Mouse (Mus musculus): ENCODE measurements around the gene Tmem202.

Tmem202 gene

DNA sequence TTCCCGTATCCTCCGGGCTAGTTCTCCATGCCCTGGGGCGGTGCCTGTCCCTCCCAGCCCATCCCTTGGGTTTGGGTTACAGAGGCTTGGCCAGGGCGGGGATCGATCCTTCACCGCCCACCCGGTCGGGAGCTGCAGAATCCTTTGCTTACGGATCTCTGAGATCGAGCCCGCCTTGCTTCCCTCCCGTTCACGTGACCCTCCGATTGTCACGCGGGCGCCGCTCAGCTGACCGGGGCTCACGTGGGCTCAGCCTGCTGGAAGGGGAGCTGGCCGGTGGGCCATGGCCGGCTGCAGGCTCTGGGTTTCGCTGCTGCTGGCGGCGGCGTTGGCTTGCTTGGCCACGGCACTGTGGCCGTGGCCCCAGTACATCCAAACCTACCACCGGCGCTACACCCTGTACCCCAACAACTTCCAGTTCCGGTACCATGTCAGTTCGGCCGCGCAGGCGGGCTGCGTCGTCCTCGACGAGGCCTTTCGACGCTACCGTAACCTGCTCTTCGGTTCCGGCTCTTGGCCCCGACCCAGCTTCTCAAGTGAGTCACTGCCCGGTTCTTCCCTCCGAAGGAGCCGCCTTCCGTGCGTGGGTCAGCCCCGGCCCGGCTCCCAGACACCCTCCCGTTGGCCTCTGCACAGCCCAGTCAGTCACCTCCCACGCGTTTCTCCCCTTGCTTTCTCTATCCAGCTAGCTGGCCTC lies at the start of gene Tmem202, which contains the start of gene Hexa:
Tmem202 (minus strand) TSS at position 407 of the 697 bp plus-strand sequence.
Hexa (plus strand) TSS at position 100 of the 697 bp plus-strand sequence.
- in situ Hi-C loops (cut with MseI, MboI) = no loop called here

DNA sequence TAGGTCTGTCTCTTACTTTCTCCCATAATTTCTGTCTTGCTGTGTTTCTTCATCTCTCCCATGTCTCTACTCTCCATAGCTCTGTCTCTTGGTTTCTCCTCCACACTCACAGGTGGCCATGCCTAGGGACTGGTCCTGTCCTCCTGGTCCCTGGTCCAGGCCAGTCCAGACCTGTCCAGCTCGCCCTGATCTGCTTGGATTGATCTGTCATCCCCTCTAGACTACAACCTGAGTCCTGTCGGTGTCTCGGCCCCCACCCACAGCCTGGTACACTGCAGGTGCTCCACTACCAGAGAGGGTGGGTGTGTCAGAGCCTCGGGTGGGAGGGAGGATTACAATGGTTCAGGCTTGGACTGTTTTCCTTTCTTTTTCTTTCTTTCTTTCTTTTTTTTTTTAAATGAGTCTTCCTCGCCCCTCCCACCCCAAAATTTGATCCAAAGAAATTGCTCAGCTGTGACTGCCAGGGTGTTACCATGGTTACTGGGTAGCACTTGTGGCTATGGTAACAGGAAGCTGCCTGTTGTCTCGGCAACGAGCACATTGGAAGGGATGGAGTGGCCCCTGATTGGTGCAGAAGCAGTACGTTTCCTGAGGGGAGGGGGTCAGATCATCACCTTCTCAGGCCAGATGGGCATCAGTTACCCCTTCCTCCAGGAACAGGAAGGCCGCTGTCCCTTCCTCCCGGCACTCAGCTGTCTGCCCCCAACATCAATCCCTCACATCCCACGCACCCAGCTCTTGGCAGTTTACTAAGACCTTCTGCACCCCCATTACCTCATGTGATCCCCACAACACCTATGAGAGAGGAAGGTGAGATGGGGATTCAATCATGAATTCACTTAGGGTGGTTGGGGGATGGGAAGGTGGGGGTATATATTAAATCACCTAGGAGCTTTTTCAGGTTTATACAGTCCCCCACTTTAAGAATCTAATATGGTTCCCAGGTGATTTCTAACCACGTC lies 49.3 kb upstream of the Tmem202 start:
- in situ Hi-C loops (cut with MseI, MboI) = no loop called here

GRCm38 (mm10) chr9:59588252-59588651 lies 48.6 kb upstream of the Tmem202 start:
- in situ Hi-C loops (cut with MseI, MboI) = no loop called here

DNA sequence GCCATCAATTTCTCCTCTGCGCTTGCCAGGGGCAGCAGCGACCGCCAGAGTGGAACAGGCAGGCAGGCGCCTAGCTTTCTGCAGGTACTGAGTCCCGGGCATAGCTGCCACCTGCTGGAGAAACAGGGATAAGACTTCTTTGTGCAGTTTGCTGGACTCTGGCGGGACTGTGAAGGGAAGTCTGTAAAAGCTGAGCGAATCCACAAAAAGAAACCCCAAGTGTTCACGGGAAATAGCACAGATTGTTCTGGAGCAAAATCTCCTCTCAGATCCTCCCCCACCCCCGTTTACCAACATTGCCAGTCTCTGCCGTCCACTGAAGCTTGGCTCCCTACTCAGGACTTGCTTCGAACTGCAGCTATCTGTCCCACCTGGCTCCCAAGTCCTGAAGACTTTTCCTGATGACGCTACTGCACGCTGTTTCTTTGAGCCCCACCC lies 45.2 kb upstream of the Tmem202 start:
- in situ Hi-C loops (cut with MseI, MboI) = no loop called here

DNA sequence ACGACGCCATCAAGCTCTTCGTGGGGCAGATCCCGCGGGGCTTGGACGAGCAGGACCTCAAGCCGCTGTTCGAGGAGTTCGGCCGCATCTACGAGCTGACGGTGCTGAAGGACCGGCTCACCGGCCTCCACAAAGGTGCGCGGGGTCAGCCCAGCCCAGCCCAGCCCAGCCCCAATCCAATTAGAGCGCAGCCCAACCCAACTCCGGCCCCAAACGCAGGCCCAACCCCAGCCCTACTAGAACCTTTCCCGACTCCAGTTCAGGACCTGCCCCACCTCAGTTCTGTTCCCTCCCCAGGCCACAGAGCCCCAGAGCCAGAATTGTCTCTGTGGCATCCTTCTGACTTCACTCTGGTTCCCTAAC lies 38.8 kb upstream of the Tmem202 start:
- in situ Hi-C loops (cut with MseI, MboI) = no loop called here

- in situ Hi-C loops (cut with MseI, MboI) = no loop called here
Measured at GRCm38 (mm10) chr9:59577844-59578504, 38.3 kb upstream of the Tmem202 start, which contains the start of gene Celf6. Gene Celf6 (plus strand): TSS chr9:59577917.

- in situ Hi-C loops (cut with MseI, MboI) = no loop called here
Measured at GRCm38 (mm10) chr9:59577401-59577800, 37.8 kb upstream of the Tmem202 start.

- in situ Hi-C loops (cut with MseI, MboI) = no loop called here
Measured at GRCm38 (mm10) chr9:59571852-59572251, 32.2 kb upstream of the Tmem202 start.

DNA sequence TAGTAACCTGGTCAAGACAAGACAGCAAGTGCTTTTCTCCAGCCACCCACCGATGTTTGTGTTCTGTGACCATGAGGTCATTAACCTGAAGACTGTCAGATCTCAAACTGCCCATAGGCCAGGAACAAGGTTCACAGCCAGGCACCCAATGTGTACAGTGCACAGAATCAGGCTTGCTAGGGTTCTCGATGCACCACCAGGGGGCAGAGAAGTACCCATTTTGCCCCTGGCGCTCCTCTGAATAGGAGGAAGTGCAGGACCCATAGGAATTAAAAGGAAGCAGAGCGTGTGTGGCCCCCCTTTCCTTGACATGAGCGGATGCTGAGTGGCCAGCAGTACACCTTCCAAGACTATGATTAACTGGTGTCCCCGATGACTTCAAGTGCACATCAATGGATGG lies 27.5 kb upstream of the Tmem202 start:
- in situ Hi-C loops (cut with MseI, MboI) = no loop called here

- in situ Hi-C loops (cut with MseI, MboI) = no loop called here
Measured at GRCm38 (mm10) chr9:59565600-59565999, 26.0 kb upstream of the Tmem202 start.

DNA sequence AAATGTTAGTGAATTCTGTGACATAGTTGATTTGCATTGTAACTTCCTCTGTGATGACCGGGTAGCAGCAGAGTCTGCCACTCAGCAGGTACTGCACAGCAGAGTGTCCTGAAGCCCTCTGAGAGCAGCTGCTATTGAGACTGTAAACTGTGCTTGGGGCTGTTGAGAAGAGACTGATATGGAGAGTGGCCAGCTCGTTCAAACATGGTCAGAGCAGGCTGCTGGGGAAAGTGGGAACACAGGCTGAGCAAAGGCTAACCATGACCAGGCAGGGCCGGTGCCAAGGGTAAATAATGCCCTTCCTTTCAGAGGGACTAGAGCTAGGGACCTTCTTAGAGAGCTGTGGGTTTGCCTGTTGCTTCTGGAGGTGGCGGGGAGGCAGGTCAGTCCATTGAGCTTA lies 14.1 kb upstream of the Tmem202 start:
- in situ Hi-C loops (cut with MseI, MboI) = no loop called here

DNA sequence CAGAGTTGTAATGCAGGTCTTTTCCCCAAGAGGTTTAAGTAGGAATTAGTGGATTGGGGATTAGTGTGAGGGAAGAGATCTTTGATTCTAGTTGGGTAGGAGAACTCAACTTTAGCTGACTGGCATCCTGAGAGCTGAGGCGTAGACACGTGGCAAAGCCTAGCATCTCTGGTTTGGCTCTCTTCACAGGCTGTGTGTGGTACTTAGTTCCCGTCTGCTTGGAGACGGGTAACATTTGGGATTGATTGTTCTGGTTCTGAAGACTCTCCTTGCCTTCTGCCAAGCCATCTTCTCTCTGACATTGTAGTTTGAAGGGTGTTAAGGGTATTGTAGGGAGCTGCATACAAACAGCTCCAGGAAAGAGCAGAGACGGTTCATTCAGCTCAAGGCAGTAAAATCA lies 13.0 kb upstream of the Tmem202 start:
- in situ Hi-C loops (cut with MseI, MboI) = no loop called here

DNA sequence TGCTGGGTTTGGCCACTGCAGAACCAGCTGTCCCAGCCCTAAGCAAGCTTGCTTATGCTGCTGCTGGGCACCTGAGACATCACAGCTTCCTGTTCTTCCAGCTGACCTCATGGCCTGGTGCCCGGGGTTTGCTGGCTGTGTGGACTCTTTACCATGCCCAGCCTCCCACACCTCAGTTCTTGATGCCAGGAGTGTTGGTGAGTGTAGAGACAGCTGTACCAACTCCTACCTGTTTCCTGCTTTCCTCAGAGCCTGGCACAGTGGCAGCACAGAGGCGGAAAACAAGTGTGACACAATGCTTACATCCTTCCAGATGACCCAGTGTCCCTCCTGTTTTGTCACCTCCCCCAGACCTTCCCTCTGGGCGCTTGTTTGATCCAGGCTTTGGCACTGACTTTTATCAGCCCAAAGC lies 12.0 kb upstream of the Tmem202 start:
- in situ Hi-C loops (cut with MseI, MboI) = no loop called here

DNA sequence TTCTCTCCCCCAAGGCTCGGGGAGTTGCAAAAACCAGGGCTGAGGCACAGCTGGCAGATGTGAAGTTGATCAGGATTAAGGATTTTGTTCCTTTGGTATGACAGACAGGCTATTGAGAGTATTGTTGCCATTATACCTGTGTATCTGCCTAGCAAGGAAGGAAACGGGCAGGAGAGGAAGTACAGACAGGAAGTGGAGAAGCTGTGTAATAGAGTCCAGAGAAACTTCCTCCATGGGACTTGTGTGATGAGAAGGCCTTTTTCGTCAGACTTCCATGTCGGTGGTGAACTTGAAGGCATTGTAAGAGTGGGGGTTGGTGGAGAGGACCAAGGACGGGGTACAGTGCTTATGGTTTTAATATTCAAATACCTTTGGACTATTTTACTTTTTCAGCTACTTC lies 11.4 kb upstream of the Tmem202 start:
- in situ Hi-C loops (cut with MseI, MboI) = no loop called here

GRCm38 (mm10) chr9:59550077-59550476 lies 10.4 kb upstream of the Tmem202 start:
- in situ Hi-C loops (cut with MseI, MboI) = no loop called here

DNA sequence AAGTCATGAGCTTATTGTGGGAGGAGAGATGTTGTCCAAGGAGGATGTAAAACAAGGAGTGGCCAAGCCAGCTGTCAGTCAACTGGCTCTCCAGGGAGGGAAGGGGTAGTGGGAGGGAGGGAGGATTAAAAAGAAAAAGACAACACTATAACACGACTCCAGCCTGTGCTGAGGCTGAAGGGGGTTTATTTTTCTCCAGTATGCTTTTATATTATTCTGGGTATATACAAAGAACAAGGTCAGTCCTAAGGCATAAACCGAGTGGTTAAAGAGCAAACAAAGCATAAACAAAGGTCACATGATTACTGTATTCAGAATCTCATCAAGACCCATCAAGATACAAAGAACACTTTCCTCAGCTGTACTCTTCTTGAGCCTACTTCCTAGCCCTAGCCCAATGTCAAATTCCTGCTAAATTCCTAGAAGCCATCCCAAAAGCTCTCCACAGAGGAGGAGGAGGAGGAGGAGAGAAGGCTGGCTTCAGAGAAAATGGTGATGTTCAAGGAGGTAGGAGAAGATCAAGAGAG lies 9.4 kb upstream of the Tmem202 start:
- in situ Hi-C loops (cut with MseI, MboI) = no loop called here

DNA sequence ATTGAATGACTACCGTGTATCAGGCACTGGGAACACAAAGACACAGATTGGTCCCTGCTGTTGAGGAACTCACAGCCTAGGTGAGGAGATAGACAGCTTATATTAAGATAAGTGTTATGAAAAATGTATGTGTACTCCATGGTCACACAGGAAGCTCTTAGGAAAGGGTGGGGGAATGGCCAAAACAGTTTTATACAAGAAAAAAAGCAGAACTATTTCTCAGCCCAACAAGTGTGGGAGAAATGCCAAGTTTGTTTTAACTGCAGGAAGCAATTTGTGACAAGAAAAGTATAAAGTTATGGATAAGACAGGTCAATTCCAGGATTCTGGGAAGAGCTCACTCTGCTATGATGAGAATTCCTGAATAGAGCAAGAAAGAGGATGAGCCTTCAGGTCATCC lies 8.2 kb upstream of the Tmem202 start:
- in situ Hi-C loops (cut with MseI, MboI) = no loop called here

- in situ Hi-C loops (cut with MseI, MboI) = no loop called here
Measured at GRCm38 (mm10) chr9:59544739-59545138, 5.1 kb upstream of the Tmem202 start.

- in situ Hi-C loops (cut with MseI, MboI) = no loop called here
Measured at GRCm38 (mm10) chr9:59542766-59543324, 3.2 kb upstream of the Tmem202 start.

GRCm38 (mm10) chr9:59541617-59542016 lies 2.0 kb upstream of the Tmem202 start:
- in situ Hi-C loops (cut with MseI, MboI) = no loop called here

DNA sequence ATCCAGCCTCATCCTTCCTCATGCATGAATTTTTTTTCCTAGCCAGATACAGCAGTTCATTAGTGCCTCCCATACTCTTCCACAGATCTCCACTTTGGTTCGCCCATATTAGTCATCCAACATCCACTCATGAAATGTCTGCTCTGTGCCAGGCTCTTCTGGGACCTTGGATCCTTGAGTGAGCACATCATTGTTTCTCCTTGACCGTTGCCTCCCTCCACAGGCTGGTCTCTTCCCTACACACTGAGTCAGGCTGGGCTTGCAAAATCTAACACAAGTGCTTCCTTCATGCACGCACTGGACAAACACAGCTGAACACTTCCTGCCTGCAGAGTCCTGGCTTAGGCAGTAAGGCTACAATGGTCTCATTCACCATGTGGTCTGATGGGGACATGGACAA lies 2.0 kb downstream of the Tmem202 start:
- in situ Hi-C loops (cut with MseI, MboI) = no loop called here

DNA sequence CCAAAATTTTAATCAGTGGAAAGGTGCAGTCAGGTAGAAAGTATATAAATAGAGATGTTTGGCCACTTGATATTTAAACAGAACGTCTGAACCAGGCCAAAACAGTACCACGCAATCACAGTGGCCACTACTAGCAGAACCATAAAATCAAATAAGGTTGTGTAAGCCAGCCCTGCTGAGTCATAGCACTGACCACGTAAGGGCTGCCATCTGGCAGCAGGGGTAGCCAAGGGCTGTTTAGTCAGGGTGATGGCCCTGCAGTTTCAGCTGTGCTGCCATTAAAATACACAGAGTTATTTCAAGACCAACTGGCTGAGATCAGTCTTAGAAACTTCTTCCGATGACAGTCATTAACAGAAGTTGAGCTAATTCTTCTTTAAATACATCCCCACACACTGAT lies 5.8 kb downstream of the Tmem202 start:
- in situ Hi-C loops (cut with MseI, MboI) = no loop called here

Data from mouse trophoblast stem cell (cell line).